Mouse (Mus musculus) kidney, adult 18-20 months (tissue): ENCODE measurements around the gene Stk32c.
A peak's percentile ranks its signal among the peaks of the same experiment; 100 is the strongest.

Experiments
- DNase-seq: peaks from one replicate; pipeline ENCODE4 v3.0.0; 2021

Gene Stk32c

DNA sequence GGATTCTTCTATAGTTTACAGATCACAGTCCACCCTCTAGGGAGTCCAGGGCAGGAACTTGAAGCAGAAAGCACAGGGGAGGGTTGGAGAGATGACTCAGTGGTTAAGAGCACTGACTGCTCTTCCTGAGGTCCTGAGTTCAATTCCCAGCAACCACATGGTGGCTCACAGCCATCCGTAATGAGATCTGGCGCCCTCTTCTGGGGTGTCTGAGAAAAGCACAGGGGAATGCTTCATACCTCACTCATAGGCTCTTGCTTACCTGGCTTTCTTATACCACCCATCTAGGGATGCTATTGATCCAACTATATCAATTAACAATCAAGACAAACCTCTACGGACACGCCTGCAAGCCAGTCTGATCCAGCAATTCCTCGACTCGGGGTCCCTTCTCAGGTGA is 21.5 kb downstream of the Stk32c start:
- DNase-seq: no peak

- DNase-seq: no peak
Measured at GRCm38 (mm10) chr7:139190616-139191015, 22.5 kb downstream of the Stk32c start.

- DNase-seq: no peak
Measured at GRCm38 (mm10) chr7:139188634-139189207, 24.4 kb downstream of the Stk32c start.

DNA sequence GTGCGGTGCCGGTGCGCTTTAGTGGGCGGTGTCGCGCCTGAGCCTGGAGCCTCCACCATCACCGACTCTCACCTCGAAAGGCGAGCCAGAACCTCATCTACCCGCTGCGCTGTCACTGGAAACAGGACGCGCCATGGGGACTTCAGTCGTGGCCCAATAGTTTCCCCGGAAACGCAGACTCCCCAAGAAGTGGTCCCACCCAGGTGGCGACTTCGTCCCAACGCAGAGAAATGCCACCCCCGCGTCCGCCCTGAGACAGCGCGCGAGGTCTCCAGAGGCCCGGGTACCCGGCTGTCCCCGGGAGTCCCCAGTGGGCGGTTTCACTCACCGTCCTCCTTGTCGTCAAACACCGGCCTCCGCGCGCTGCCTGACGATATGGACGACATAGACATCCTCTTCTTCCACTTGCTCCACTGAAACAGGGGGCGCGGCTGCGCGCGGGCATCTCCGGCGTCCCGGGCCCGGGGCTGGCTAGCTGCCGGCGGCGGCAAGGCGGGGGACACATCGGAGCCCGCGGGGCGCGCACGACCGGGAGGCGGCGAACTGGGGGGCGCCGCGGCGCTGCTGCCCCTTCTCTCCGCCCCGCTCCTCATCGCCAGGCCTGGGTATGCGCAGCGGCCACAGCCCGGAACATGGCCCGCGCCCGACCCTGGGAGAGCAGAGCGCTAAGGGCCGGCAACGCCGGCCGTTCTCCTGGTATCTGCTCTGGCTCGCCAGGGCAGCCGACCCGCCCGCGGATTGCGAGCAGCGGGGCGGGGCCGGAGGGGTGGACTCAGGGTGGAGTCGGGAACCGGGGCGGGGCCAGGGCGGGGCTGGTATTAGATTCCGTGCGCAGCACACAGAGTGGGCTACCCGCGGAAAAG is 25.1 kb downstream of the Stk32c start:
- peak; percentile 77 for DNase-seq

DNA sequence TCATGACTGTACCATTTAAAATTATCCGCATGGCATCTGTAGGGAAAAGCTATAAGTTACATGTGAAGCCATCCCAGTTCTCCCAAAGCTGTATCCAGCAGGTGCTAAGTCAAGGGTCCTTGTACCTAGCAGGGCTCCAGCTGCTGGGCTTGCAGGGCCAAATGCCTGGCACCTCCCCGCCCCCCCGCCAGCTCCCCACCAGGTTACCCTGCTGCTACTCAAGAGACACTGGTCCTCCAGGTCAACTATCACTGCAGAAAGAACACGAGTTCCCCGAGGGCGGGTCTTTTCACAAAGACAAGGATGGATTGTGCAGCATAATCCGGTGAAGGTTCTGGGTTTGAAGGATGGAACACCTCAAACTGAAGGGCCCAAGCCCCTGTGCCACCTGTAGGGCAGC is 25.8 kb downstream of the Stk32c start:
- DNase-seq: no peak

DNA sequence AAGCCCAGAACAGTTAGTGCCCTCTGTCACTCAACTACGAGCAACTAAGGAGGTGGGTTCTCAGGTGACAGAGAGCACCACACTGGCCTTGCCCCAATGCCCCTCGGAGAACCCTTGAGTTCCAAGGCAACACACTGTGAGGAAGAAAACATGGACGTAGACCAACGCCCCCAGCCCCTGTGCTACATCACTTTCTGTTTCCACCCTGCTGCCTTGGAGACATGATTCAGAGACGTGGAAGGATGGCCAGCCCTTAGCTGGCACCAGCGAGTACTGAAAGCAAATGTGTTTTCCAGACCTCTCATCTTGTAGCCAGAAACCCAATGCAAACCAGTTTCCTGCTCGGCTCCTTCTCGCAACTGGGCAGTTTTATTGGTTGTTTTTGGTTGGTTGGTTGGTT is 26.7 kb downstream of the Stk32c start:
- no peak for DNase-seq

DNA sequence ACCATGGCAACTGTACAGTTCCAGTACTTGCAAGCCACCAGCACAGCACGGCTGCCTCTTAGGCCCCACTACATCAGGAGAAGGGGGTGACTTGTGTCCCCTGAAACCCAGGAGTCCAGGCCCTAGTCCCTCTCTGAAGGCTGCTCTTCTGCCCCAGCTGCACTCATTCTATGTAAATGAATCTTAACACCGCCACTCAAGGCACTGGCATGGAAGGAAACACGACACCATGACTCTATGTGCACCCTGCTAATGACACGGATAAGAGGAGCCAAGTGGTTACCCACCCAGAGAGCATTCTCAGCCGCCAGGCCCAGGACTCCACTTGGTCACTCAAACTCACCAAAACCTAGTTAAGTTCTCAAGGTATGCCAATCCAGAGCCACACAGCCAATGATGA is 27.1 kb downstream of the Stk32c start:
- no peak for DNase-seq

DNA sequence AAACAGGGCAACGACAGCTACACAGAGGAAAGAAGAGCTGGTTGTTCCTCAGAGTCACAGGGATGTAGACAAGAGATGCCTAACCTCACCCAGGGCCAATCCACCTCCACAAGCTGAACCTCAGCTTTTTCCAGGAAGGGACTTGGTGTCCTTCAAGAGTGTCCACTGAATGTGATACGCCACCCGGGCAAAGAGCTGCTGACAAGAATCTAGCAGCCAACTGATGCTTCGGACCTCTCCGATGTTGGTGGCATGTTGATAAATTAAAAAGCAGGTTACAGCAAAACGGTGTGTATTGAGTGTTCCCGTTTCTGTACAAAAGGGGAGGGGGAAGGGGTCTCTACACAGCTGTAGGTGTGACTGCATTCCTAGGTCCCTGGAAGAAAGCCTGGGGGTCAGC is 28.3 kb downstream of the Stk32c start:
- DNase-seq: no peak

GRCm38 (mm10) chr7:139184396-139184795 is 28.7 kb downstream of the Stk32c start:
- no peak for DNase-seq

DNA sequence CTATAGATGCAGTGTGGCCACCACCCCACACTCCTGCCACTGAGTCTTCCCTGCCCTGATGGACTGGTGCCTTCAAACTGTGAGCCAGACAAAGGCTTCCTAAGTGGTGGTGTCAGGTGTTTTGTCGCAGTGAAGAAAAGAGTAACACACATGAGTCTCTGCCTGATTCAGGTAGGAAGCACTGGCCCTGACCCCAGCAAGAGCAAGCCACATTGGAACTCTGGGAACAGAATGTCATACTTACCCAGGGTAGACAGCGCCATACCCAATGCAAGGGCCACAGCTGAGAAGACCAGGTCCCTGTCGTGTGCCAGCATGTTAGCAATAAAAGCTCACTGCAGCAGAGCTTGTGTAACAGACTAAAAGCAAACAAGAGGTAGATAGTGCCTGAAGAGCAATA is 33.0 kb downstream of the Stk32c start:
- no peak for DNase-seq

DNA sequence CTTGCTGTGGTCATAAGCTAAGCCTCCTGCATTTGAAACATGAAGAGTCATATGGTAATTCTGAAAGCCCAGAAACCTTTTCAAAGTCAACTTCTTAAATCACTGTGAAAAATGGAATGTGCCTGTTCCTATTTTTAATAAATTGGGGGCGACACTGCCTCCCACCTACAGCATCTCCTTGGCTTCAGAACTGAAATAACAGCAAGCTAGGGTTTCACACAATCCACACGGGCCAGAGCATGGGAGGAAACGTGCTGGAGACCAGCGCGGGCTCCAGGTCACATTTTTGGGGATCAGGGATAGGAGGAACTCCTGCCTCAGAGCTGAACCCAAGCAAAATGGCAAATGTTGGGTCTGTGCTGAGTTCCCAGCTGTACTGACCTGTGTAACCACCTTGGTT is 33.8 kb downstream of the Stk32c start:
- no peak for DNase-seq

GRCm38 (mm10) chr7:139169143-139169542 is 44.0 kb downstream of the Stk32c start:
- DNase-seq: no peak

DNA sequence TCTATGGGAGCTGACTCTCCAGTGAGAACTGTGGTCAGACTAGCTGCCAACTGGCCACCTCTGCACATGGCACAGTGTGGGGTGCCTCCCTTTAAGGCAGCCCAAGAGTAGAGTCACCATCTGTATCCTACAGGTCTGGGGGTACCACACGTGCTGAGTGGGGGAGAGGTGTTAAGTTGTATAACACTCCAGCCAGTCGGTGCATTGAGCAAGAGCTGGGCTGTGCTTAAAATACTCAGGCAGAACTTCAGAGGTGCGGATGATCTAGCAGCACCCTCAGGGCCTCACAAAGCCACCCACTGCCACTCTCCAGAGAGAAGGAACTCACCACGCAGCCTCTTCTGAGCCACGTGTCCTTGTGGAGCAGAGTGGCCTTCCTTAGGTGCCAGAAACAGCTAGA is 48.7 kb downstream of the Stk32c start:
- no peak for DNase-seq

- no peak for DNase-seq
Measured at GRCm38 (mm10) chr7:139158956-139159355, 54.2 kb downstream of the Stk32c start.

GRCm38 (mm10) chr7:139158549-139158948 is 54.6 kb downstream of the Stk32c start:
- DNase-seq: no peak

GRCm38 (mm10) chr7:139157541-139157940 is 55.6 kb downstream of the Stk32c start:
- DNase-seq: no peak

DNA sequence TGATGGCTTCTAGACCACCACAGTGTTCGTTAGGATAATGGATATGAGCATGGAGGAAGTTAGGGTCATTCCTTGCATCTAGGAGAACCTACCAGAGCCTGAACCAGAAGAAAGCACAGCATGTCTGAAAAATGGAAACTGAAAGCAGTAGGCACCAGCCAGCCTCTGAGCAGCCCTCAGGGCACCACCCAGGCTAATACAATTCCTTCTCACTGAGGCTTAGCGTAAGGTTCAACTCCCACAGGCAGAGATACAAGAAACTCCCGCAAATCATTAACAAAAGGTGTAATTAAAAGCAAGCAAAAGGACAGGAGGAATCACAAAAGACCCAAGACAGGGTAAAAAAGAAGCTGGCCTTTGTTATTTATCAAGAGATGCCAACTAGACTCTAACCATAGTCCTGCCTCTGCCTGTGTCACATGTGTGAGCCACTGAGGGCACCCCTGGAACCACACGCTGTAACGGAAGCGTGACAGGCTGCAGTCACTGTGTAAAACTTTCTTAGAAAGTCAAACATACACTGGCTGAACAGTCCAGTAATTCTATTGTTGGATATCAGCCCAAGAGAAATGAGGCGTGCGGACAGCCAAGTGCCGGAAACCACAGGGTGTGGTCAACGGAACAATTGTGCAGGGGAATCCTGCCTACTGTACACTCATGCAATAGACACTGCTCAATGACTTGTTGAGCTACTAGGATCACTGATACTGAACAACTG is 56.6 kb downstream of the Stk32c start:
- peak; percentile 26 for DNase-seq

DNA sequence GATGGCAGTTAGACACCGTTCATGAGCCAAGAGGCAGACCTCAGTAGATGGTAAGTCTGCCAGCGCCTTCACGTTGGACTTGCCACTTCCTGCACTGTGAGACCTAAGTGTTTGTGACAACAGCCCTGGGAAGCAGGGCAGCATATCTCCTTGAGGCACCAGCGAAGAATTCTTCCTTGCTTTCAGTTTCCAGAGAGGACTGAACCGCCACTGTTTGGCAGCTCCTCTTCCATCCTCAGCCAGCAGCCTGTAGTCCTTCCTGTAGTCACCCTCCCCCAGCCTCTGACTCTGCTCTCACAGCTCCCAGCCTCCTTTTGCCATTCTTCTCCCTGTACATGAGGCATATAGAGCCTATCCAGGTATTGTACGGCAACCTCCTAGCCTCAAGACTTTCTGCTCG is 60.2 kb downstream of the Stk32c start:
- no peak for DNase-seq

DNA sequence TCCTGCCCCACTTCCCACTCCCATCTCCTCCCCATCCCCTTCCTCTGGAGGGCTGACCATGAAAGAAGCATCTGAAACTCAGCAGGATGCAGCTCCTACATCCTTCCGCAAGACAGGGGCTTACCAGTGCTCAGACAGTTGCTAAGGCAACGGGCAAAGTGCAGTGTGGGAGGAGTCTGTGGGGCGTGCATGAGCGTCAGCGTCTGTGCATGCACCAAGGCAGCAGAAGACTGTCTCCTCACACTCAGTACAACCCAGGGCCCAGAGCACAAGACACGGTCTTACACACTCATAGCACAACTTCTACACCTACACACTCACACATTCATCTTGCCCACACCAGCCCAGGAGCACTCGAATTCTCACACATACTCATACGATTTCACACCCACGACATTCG is 62.0 kb downstream of the Stk32c start:
- peak; percentile 16 for DNase-seq

GRCm38 (mm10) chr7:139149373-139149772 is 63.7 kb downstream of the Stk32c start:
- DNase-seq: no peak

DNA sequence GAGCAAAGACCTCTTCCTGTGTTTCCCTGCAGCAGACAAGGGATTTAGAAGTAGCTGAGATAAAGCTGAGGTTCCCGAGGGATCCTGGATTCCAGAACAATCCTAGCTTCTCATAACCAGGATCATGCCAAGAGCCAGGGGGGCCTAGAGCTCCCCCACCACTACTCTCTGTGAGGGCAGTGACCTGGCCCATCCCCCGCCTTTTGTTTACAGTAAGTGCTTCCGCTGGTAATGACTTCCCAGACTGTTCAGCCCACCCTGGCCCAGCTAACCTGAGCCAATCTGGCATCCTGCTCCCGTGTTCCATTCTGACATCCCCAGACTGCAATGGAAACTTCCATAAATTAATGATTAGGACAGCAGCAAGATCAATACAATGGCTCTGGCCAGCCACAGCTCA is 65.7 kb downstream of the Stk32c start:
- no peak for DNase-seq

DNA sequence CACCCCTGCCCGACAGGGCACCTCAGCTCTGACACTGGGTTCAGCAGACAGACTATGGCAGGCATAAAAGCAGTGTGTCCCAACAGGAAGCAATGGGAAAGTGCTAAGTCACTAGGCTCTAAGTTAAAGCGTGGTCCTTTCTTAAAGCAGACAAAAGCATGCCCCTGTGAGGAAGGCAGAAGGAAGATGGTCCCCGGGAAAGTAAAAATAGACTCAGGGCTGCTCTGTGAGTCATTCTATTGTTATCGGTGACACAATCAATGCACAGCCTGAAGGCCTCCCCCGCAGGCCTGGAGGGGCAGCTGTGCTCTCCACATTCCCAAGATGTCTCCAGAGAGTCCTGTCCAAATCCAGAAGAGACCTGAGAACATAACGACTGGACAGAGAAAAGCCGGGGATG is 67.2 kb downstream of the Stk32c start:
- no peak for DNase-seq

DNA sequence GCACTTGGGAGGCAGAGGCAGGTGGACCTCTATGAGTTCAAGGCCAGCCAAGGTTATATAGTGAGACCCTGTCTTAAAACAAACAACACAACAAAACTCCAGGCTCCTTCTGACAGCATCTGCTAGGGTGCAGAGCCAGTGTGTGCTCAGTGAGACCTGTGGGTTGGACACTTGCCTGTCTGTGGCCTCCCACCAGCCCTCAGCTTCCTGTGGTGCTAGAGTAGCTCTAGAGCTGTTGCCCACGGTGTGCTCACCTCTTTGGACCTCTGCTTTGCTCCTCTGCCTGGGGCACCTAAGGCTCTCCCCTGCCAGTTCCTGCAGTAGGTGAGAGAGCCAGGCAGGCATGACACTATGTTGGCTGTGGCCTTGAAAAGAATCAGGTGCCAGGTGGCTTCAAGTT is 69.3 kb downstream of the Stk32c start:
- no peak for DNase-seq

GRCm38 (mm10) chr7:139139921-139140461 is 73.1 kb downstream of the Stk32c start:
- DNase-seq: no peak
